ENCODE assay signal across 9 mouse cellular contexts in genomic region chr5:66338583-66338982, GRCm38 (mm10).
A peak's percentile ranks its signal among the peaks of the same experiment; 100 is the strongest.
DNase-seq lines count a peak whose midpoint lies in the region; ATAC-seq and TF ChIP-seq lines count a peak whose summit lies in the region.
"Had no signal": no experiment of that assay in that cellular context is flagged by ENCODE, and none has a peak within 500 bp of the region (broad histone marks: within the 10 kb centered on the region; RNA-seq: fewer than 3 reads in every experiment).

No protein-coding gene starts in this region.

- 35% methylated on average over 7 of the region's 7 CpGs for WGBS in liver, postnatal 0 days (ENCODE audit: insufficient replicate concordance)
- 33% methylated on average over 7 of the region's 7 CpGs for WGBS in liver, embryonic 12.5 days (ENCODE audit: insufficient replicate concordance)
- 29% methylated on average over 7 of the region's 7 CpGs for WGBS in embryonic facial prominence, embryonic 10.5 days
- 43% methylated on average over 7 of the region's 7 CpGs for WGBS in lung, postnatal 0 days

- H3K4me3 ChIP-seq in liver, postnatal 0 days (ENCODE audit: low read depth, low read length): no peak overlapping the region
- H3K4me3 ChIP-seq in liver, embryonic 12.5 days: no peak overlapping the region
- H3K4me3 ChIP-seq in embryonic facial prominence, embryonic 10.5 days: no peak overlapping the region
- no peak overlapping the region for H3K4me3 ChIP-seq in lung, postnatal 0 days (ENCODE audit: low read depth, low read length)
- H3K4me3 ChIP-seq: erythroblast, embryonic 14.5 days had no signal

- no peak overlapping the region for H3K4me2 ChIP-seq in liver, postnatal 0 days (ENCODE audit: low read depth, low read length)
- no peak overlapping the region for H3K4me2 ChIP-seq in liver, embryonic 12.5 days
- no peak overlapping the region for H3K4me2 ChIP-seq in lung, postnatal 0 days (replicated peaks; ENCODE audit: low read depth, low read length)

- H3K9me3 ChIP-seq in liver, postnatal 0 days (ENCODE audit: low read length): no peaks in the 10 kb centered on the region
- no peaks in the 10 kb centered on the region for H3K9me3 ChIP-seq in liver, embryonic 12.5 days (replicated peaks)
- no peaks in the 10 kb centered on the region for H3K9me3 ChIP-seq in embryonic facial prominence, embryonic 10.5 days
- no peaks in the 10 kb centered on the region for H3K9me3 ChIP-seq in lung, postnatal 0 days (ENCODE audit: low read length)

- no peak for TF ChIP-seq EP300 in liver, postnatal 0 days (IDR thresholded peaks at IDR 0.05; ENCODE audit: low read depth)
- TF ChIP-seq EP300 in lung, postnatal 0 days (IDR thresholded peaks at IDR 0.05): no peak

- peaks cover 6% of the 10 kb centered on the region; the same call in 1 of the 2 replicates for H3K4me1 ChIP-seq in liver, postnatal 0 days (ENCODE audit: insufficient read depth)
- peaks cover 9% of the 10 kb centered on the region for H3K4me1 ChIP-seq in liver, embryonic 12.5 days
- peaks cover 38% of the 10 kb centered on the region for H3K4me1 ChIP-seq in embryonic facial prominence, embryonic 10.5 days
- peaks cover 15% of the 10 kb centered on the region for H3K4me1 ChIP-seq in lung, postnatal 0 days (ENCODE audit: insufficient read depth, low read depth, low read length)

- peak; percentile 20 for DNase-seq in cerebellum, adult 9-11 months
- DNase-seq in cerebellum, adult 11-12 months: no peak
- peak; percentile 27 for DNase-seq in liver, postnatal 0 days
- DNase-seq in embryonic facial prominence, embryonic 10.5 days (ENCODE audit: low spot score): peak; percentile 63
- DNase-seq in lung, postnatal 0 days (ENCODE audit: low spot score): peak; percentile 44
- no peak for DNase-seq in urinary bladder, adult 18-20 months (ENCODE audit: low spot score in 2 of 2)
- no peak for DNase-seq in urinary bladder, postnatal 10 days (ENCODE audit: low spot score)

- H3K27ac ChIP-seq in liver, postnatal 0 days (ENCODE audit: low read depth): no peak overlapping the region
- H3K27ac ChIP-seq in liver, embryonic 12.5 days: no peak overlapping the region
- H3K27ac ChIP-seq in embryonic facial prominence, embryonic 10.5 days (replicated peaks): no peak overlapping the region
- no peak overlapping the region for H3K27ac ChIP-seq in lung, postnatal 0 days (ENCODE audit: low read length)

- H3K27me3 ChIP-seq in liver, postnatal 0 days (ENCODE audit: insufficient read depth, low read length): no peaks in the 10 kb centered on the region
- peaks cover 39% of the 10 kb centered on the region for H3K27me3 ChIP-seq in liver, embryonic 12.5 days (replicated peaks)
- peaks cover 36% of the 10 kb centered on the region for H3K27me3 ChIP-seq in embryonic facial prominence, embryonic 10.5 days (replicated peaks; ENCODE audit: low read depth, poor library complexity, severe bottlenecking)
- no peaks in the 10 kb centered on the region for H3K27me3 ChIP-seq in lung, postnatal 0 days (replicated peaks; ENCODE audit: insufficient read depth, low read length)

- peak; percentile 49 for TF ChIP-seq CTCF in liver, postnatal 0 days (IDR thresholded peaks at IDR 0.05; ENCODE audit: low read depth)
- TF ChIP-seq CTCF in lung, postnatal 0 days (IDR thresholded peaks at IDR 0.05): peak; percentile 61

- no peak overlapping the region for H3K9ac ChIP-seq in liver, postnatal 0 days (replicated peaks)
- no peak overlapping the region for H3K9ac ChIP-seq in liver, embryonic 12.5 days
- no peak overlapping the region for H3K9ac ChIP-seq in lung, postnatal 0 days (replicated peaks; ENCODE audit: low read depth)

- no peaks in the 10 kb centered on the region for H3K36me3 ChIP-seq in liver, postnatal 0 days (replicated peaks; ENCODE audit: insufficient read depth, low read length)
- no peaks in the 10 kb centered on the region for H3K36me3 ChIP-seq in liver, embryonic 12.5 days
- no peaks in the 10 kb centered on the region for H3K36me3 ChIP-seq in embryonic facial prominence, embryonic 10.5 days (replicated peaks)
- no peaks in the 10 kb centered on the region for H3K36me3 ChIP-seq in lung, postnatal 0 days (ENCODE audit: insufficient read depth, low read length)

- ATAC-seq in liver, postnatal 0 days: no peak
- no peak for ATAC-seq in liver, embryonic 12.5 days
- no peak for ATAC-seq in lung, postnatal 0 days

Comparison
In these comparisons a context has a peak if more than half of its experiments do, and no peak if none do; other contexts are left out.
1. DNase-seq: peak in cerebellum, adult 9-11 months (single experiment), liver, postnatal 0 days (single experiment), embryonic facial prominence, embryonic 10.5 days (single experiment) and lung, postnatal 0 days (single experiment); none in cerebellum, adult 11-12 months (single experiment), urinary bladder, adult 18-20 months (0 of 2) and urinary bladder, postnatal 10 days (single experiment).